Mouse (Mus musculus) lung, postnatal 0 days (tissue): ENCODE measurements around the gene Ahnak2. TPM values are rescaled to one million over a fixed set of nuclear protein-coding genes. Genes with fewer than 3 reads are reported as not detected.

ENCODE experiments used
- ATAC-seq: fragments of 200-750 bp; cut with Nextera tagmentation; 2 replicates; pipeline ENCODE4 v1.8.0; 2017; ENCODE audit warnings: moderate library complexity
- DNase-seq: peaks from one replicate; pipeline ENCODE4 v3.0.0-alpha.2; 2016; ENCODE audit warnings: low spot score
- H3K27ac ChIP-seq: fragments of 300-500 bp; sonication (generic); 2 replicates; pipeline ENCODE4 v1.5.1; 2014; ENCODE audit warnings: antibody characterized with exemption, mild to moderate bottlenecking, low read length, mixed read lengths
- H3K27me3 ChIP-seq: fragments of 300-500 bp; sonication (generic); replicated peaks from 2 replicates; pipeline ENCODE4 v1.6.1; 2014; ENCODE audit warnings: low read length, mixed read lengths; ENCODE audit not compliant: insufficient read depth
- H3K36me3 ChIP-seq: fragments of 300-500 bp; sonication (generic); 2 replicates; pipeline ENCODE4 v1.6.1; 2014; ENCODE audit warnings: low read length, mixed read lengths; ENCODE audit not compliant: insufficient read depth
- H3K4me1 ChIP-seq: fragments of 300-500 bp; sonication (generic); 2 replicates; pipeline ENCODE4 v1.6.1; 2014; ENCODE audit warnings: antibody characterized with exemption, low read depth, low read length, mixed read lengths; ENCODE audit not compliant: insufficient read depth
- H3K4me2 ChIP-seq: fragments of 300-500 bp; sonication (generic); replicated peaks from 2 replicates; pipeline ENCODE4 v1.6.1; 2014; ENCODE audit warnings: low read depth, mild to moderate bottlenecking, low read length, moderate library complexity, mixed read lengths
- H3K4me3 ChIP-seq: fragments of 300-500 bp; sonication (generic); 2 replicates; pipeline ENCODE4 v1.5.1; 2014; ENCODE audit warnings: low read depth, low read length
- H3K9ac ChIP-seq: fragments of 300-500 bp; sonication (generic); replicated peaks from 2 replicates; pipeline ENCODE4 v1.6.1; 2014; ENCODE audit warnings: low read depth, mild to moderate bottlenecking
- H3K9me3 ChIP-seq: fragments of 300-500 bp; sonication (generic); 2 replicates; pipeline ENCODE4 v1.6.1; 2016; ENCODE audit warnings: low read length, mixed read lengths
- CTCF ChIP-seq: IDR thresholded peaks from 2 replicates; pipeline ENCODE4 v1.5.1; 2016; ENCODE audit warnings: antibody characterized with exemption, mild to moderate bottlenecking
- EP300 ChIP-seq: IDR thresholded peaks from 2 replicates; pipeline ENCODE4 v1.6.1; 2016; ENCODE audit warnings: antibody characterized with exemption, mild to moderate bottlenecking, control low read depth
- WGBS: fragments of 180-500 bp; shearing (Covaris S2); extraction: QIAGEN DNeasy Blood & Tissue Kit; methylation state at CpG from one replicate; pipeline ENCODE4 v1.1.7; 2014; 5-methylcytosine and 5-hydroxymethylcytosine counted together
- polyA plus RNA-seq: library from polyadenylated mRNA; unstranded; fragments of >200 nt; fragmentation: Nextera tagmentation; extraction: Ambion mirVana; gene quantifications from 2 replicates; pipeline ENCODE4 v1.2.1, GENCODE M21; 2015

Gene Ahnak2
- polyA plus RNA-seq, 1 experiment from 2014 or later, result 4.9 TPM

- H3K4me1 ChIP-seq, result peaks cover 6% of the 10 kb centered on the region; the same call in 1 of the 2 replicates
- no peaks in the 10 kb centered on the region for H3K27me3 ChIP-seq
- H3K27ac ChIP-seq, result no peak overlapping the region
- WGBS, result 20% methylated on average over 2 of the region's 2 CpGs
- TF ChIP-seq EP300, result no peak
- no peak for TF ChIP-seq CTCF
- peak overlapping the region; percentile 79 for H3K4me3 ChIP-seq
- H3K4me2 ChIP-seq, result peak overlapping the region; percentile 82
- H3K9me3 ChIP-seq, result no peaks in the 10 kb centered on the region
- DNase-seq (no peak), ATAC-seq (no peak)
- peak overlapping the region; percentile 46 for H3K9ac ChIP-seq
- H3K36me3 ChIP-seq, result no peaks in the 10 kb centered on the region
Measured at GRCm38 (mm10) chr12:112830141-112830540, 27.7 kb upstream of the Ahnak2 start.

GRCm38 (mm10) chr12:112829244-112829864, 26.9 kb upstream of the Ahnak2 start, which contains the start of gene Cdca4:
Gene Cdca4 (minus strand): TSS chr12:112829423.
- Histone ChIP-seq H3K27me3 (no peaks in the 10 kb centered on the region), H3K36me3 (no peaks in the 10 kb centered on the region), H3K4me2 (peak within 1 kb of the TSS; percentile 82), H3K27ac (peak within 1 kb of the TSS; percentile 86), H3K9ac (peak within 1 kb of the TSS; percentile 76), H3K4me1 (peaks cover 6% of the 10 kb centered on the region; the same call in 1 of the 2 replicates), H3K4me3 (peak within 1 kb of the TSS; percentile 79), H3K9me3 (no peaks in the 10 kb centered on the region)
- DNase-seq (peak; percentile 99), ATAC-seq (peak; percentile 96)
- WGBS, result 4% methylated on average over 57 of the region's 72 CpGs
- TF ChIP-seq EP300, result no peak
- TF ChIP-seq CTCF, result peak; percentile 36

GRCm38 (mm10) chr12:112828501-112829243, 26.2 kb upstream of the Ahnak2 start:
- no peaks in the 10 kb centered on the region for H3K36me3 ChIP-seq
- DNase-seq, result peak; percentile 87

GRCm38 (mm10) chr12:112825901-112826300, 23.4 kb upstream of the Ahnak2 start:
- DNase-seq (no peak), ATAC-seq (no peak)
- TF ChIP-seq EP300, result no peak
- TF ChIP-seq CTCF, result no peak
- Histone ChIP-seq H3K27ac (no peak overlapping the region), H3K4me1 (peaks cover 6% of the 10 kb centered on the region; the same call in 1 of the 2 replicates), H3K36me3 (0 out of 2 replicates have a peak, but pooled peaks cover 3% of the 10 kb centered on the region), H3K4me2 (no peak overlapping the region), H3K4me3 (no peak overlapping the region), H3K27me3 (no peaks in the 10 kb centered on the region), H3K9ac (no peak overlapping the region), H3K9me3 (no peaks in the 10 kb centered on the region)
- WGBS, result 76% methylated on average over 5 of the region's 5 CpGs

More at GRCm38 (mm10) chr12:112828501-112829243, 26.2 kb upstream of the Ahnak2 start:
- TF ChIP-seq CTCF (no peak), EP300 (no peak)
- H3K4me2 ChIP-seq, result peak overlapping the region; percentile 70
- peak; percentile 80 for ATAC-seq
- H3K27me3 ChIP-seq, result no peaks in the 10 kb centered on the region
- H3K9ac ChIP-seq, result peak overlapping the region; percentile 76
- H3K4me3 ChIP-seq, result peak overlapping the region; percentile 79
- peaks cover 6% of the 10 kb centered on the region; the same call in 1 of the 2 replicates for H3K4me1 ChIP-seq
- H3K27ac ChIP-seq, result peak overlapping the region; percentile 86
- no peaks in the 10 kb centered on the region for H3K9me3 ChIP-seq
- under 1% methylated on average over 18 of the region's 51 CpGs for WGBS

GRCm38 (mm10) chr12:112823221-112823620, 20.8 kb upstream of the Ahnak2 start:
- Histone ChIP-seq H3K4me3 (no peak overlapping the region), H3K4me2 (no peak overlapping the region), H3K9ac (no peak overlapping the region), H3K27ac (0 out of 2 replicates have a peak overlapping the region, but pooled peaks have one; percentile 4), H3K36me3 (0 out of 2 replicates have a peak, but pooled peaks cover 3% of the 10 kb centered on the region), H3K9me3 (no peaks in the 10 kb centered on the region), H3K4me1 (peaks cover 6% of the 10 kb centered on the region; the same call in 1 of the 2 replicates), H3K27me3 (no peaks in the 10 kb centered on the region)
- no peak for DNase-seq
- no peak for TF ChIP-seq CTCF
- TF ChIP-seq EP300, result no peak
- 45% methylated on average over 4 of the region's 4 CpGs for WGBS
- ATAC-seq, result 0 out of 2 replicates have a peak, but pooled peaks have one; percentile 30

- Histone ChIP-seq H3K36me3 (0 out of 2 replicates have a peak, but pooled peaks cover 3% of the 10 kb centered on the region), H3K4me3 (no peak overlapping the region)
- peak; percentile 25; the same call in 1 of the 2 replicates for ATAC-seq
Measured at GRCm38 (mm10) chr12:112822676-112823075, 20.2 kb upstream of the Ahnak2 start.

More at GRCm38 (mm10) chr12:112822676-112823075, 20.2 kb upstream of the Ahnak2 start:
- 48% methylated on average over 2 of the region's 2 CpGs for WGBS
- peaks cover 3% of the 10 kb centered on the region; the same call in 1 of the 2 replicates for H3K4me1 ChIP-seq
- H3K4me2 ChIP-seq, result no peak overlapping the region
- H3K9ac ChIP-seq, result no peak overlapping the region
- no peaks in the 10 kb centered on the region for H3K27me3 ChIP-seq
- peak; percentile 36 for DNase-seq
- TF ChIP-seq CTCF (no peak), EP300 (no peak)
- H3K27ac ChIP-seq, result no peak overlapping the region
- no peaks in the 10 kb centered on the region for H3K9me3 ChIP-seq
